Mouse (Mus musculus) ES-E14 (cell line): ENCODE results near the gene Gm7138.

ENCODE experiments used
- CHD2 ChIP-seq: IDR thresholded peaks from 2 replicates; pipeline ENCODE4 v1.6.1; 2014; ENCODE audit warnings: mild to moderate bottlenecking, low read depth, low read length, inconsistent platforms
- MAFK ChIP-seq: IDR thresholded peaks from 2 replicates; pipeline ENCODE4 v1.6.1; 2014; ENCODE audit warnings: mild to moderate bottlenecking, low read depth, low read length, inconsistent platforms; ENCODE audit not compliant: insufficient read depth

- no peak for TF ChIP-seq MAFK
- TF ChIP-seq CHD2, result no peak
These were observed 42.5 kb upstream of the Gm7138 start for GRCm38 (mm10) chr10:77819203-77819602.
